Mouse (Mus musculus) C2C12 (cell line): ENCODE measurements around the gene Ppil3. TPM values are rescaled to one million over a fixed set of nuclear protein-coding genes. Genes with fewer than 3 reads are reported as not detected.

Experiments
- H3K27me3 ChIP-seq: one replicate; pipeline ENCODE4 v1.6.1; 2011; ENCODE audit not compliant: control insufficient read depth, insufficient read depth, insufficient read length
- H3K36me3 ChIP-seq: one replicate; pipeline ENCODE4 v1.6.1; 2011; ENCODE audit not compliant: control insufficient read depth, insufficient read depth
- H3K4me3 ChIP-seq: one replicate; pipeline ENCODE4 v1.5.1; 2011; ENCODE audit warnings: mild to moderate bottlenecking, control low read depth; ENCODE audit not compliant: poor library complexity, insufficient read depth, severe bottlenecking
- H3K79me2 ChIP-seq: one replicate; pipeline ENCODE4 v1.6.1; 2011; ENCODE audit not compliant: control insufficient read depth, insufficient read depth
- H3K79me3 ChIP-seq: one replicate; pipeline ENCODE4 v1.6.1; 2011; ENCODE audit warnings: low read depth, control low read depth
- H3ac ChIP-seq: one replicate; pipeline ENCODE3; 2011; ENCODE audit warnings: low read depth; ENCODE audit not compliant: control insufficient read depth, insufficient read length
- CEBPB ChIP-seq: IDR thresholded peaks from one replicate; pipeline ENCODE4 v1.6.1; 2011; ENCODE audit warnings: low read depth, mild to moderate bottlenecking, control low read depth, moderate library complexity
- CTCF ChIP-seq: IDR thresholded peaks from one replicate; pipeline ENCODE4 v1.5.1; 2011; ENCODE audit not compliant: control insufficient read depth, insufficient read depth, insufficient read length
- FOSL1 ChIP-seq: IDR thresholded peaks from one replicate; pipeline ENCODE4 v1.8.0; 2011; ENCODE audit warnings: mild to moderate bottlenecking, low read length; ENCODE audit not compliant: poor library complexity, insufficient read depth, severe bottlenecking
- MAX ChIP-seq: IDR thresholded peaks from one replicate; pipeline ENCODE4 v1.6.1; 2011; ENCODE audit warnings: mild to moderate bottlenecking, control low read depth
- MYOD1 ChIP-seq: IDR thresholded peaks from one replicate; pipeline ENCODE4 v1.6.1; 2011; ENCODE audit warnings: low read depth; ENCODE audit not compliant: control insufficient read depth, insufficient read length
- MYOG ChIP-seq: IDR thresholded peaks from one replicate; pipeline ENCODE4 v1.6.1; 2011; ENCODE audit not compliant: control insufficient read depth, insufficient read length; ENCODE audit errors: extremely low read depth
- USF1 ChIP-seq: IDR thresholded peaks from one replicate; pipeline ENCODE4 v1.6.1; 2011; ENCODE audit warnings: low read depth, mild to moderate bottlenecking, control low read depth, moderate library complexity
- polyA plus RNA-seq: library from polyadenylated mRNA; unstranded; fragments of >200 nt; fragmentation: generic; extraction: Trizol; gene quantifications from one replicate; pipeline ENCODE4 v1.2.1, GENCODE M21; 2012; ENCODE audit warnings: missing spikeins

Gene Ppil3
- polyA plus RNA-seq, 1 experiment = 88.9 TPM

GRCm38 (mm10) chr1:58460566-58460965, 15.3 kb upstream of the Ppil3 start:
- TF ChIP-seq USF1 (no peak), FOSL1 (no peak), MYOG (no peak), MAX (no peak), CEBPB (no peak), CTCF (no peak), MYOD1 (no peak)
- no peaks in the 10 kb centered on the region for H3K79me2 ChIP-seq
- H3K79me3 ChIP-seq = no peaks in the 10 kb centered on the region

GRCm38 (mm10) chr1:58458867-58459266, 13.6 kb upstream of the Ppil3 start:
- H3K79me2 ChIP-seq = no peaks in the 10 kb centered on the region
- no peak overlapping the region for H3ac ChIP-seq
- H3K27me3 ChIP-seq = no peaks in the 10 kb centered on the region
- H3K79me3 ChIP-seq = no peaks in the 10 kb centered on the region
- TF ChIP-seq CTCF = no peak
- no peak for TF ChIP-seq MYOD1
- TF ChIP-seq USF1 = no peak
- no peak for TF ChIP-seq CEBPB
- no peak for TF ChIP-seq MYOG
- TF ChIP-seq MAX = no peak
- no peak for TF ChIP-seq FOSL1
- H3K36me3 ChIP-seq = peaks cover 90% of the 10 kb centered on the region
- H3K4me3 ChIP-seq = no peak overlapping the region

More at GRCm38 (mm10) chr1:58460566-58460965, 15.3 kb upstream of the Ppil3 start:
- H3ac ChIP-seq = no peak overlapping the region
- no peak overlapping the region for H3K4me3 ChIP-seq
- H3K27me3 ChIP-seq = no peaks in the 10 kb centered on the region
- H3K36me3 ChIP-seq = peaks cover 93% of the 10 kb centered on the region

GRCm38 (mm10) chr1:58458175-58458574, 12.9 kb upstream of the Ppil3 start:
- Histone ChIP-seq H3K27me3 (no peaks in the 10 kb centered on the region), H3K4me3 (no peak overlapping the region), H3K79me2 (no peaks in the 10 kb centered on the region), H3K36me3 (peaks cover 90% of the 10 kb centered on the region), H3ac (no peak overlapping the region), H3K79me3 (no peaks in the 10 kb centered on the region)
- TF ChIP-seq USF1 (no peak), MAX (no peak), MYOD1 (no peak), FOSL1 (no peak), MYOG (no peak), CEBPB (no peak), CTCF (no peak)

DNA sequence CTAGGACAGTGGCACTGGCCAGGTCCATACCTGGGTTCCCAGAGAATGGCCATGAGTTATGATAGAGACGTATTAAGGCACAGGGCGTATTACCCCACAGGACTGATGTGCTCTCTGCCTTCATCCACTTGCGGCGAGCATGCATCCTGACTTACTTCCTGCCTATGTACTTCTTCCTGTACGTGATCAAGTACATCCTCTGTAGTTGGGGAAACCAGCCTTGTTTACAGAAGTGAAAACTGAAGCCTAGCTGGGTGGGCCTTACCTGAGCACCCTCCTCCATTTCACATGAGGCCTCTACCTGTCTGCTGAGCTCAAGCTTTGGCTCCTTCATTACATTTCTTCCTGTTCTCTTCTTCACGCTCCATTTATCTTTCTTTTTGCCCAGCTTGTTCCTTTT, 9.0 kb upstream of the Ppil3 start:
- Histone ChIP-seq H3K36me3 (peaks cover 73% of the 10 kb centered on the region), H3K27me3 (no peaks in the 10 kb centered on the region), H3ac (no peak overlapping the region), H3K79me2 (peaks cover 11% of the 10 kb centered on the region), H3K4me3 (no peak overlapping the region), H3K79me3 (peaks cover 5% of the 10 kb centered on the region)
- TF ChIP-seq FOSL1 (no peak), USF1 (no peak), MYOD1 (no peak), CEBPB (no peak), CTCF (no peak), MAX (no peak), MYOG (no peak)

DNA sequence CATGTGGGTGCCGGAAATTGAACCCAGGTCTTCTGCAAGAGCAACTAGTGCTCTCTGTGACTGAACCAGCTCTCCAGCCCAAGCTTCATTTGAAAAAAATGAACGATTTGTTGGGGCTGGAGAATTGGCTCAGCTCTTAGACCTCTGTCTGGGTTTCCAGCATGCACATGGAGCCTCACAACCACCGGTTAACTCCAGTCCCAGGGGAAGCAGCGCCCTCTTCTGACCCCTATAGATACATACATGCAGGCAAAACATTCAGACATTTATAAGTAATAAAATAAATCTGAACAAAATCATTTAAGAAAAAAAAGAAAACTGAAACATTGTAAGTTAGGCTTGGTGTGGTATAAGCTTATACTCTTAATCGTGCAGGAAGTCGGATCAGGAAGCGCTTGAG, 3.1 kb upstream of the Ppil3 start:
- no peak for TF ChIP-seq MAX
- no peak for TF ChIP-seq USF1
- TF ChIP-seq MYOD1 = no peak
- no peak for TF ChIP-seq FOSL1
- TF ChIP-seq CEBPB = no peak
- TF ChIP-seq MYOG = no peak
- TF ChIP-seq CTCF = no peak
- Histone ChIP-seq H3K79me3 (peaks cover 46% of the 10 kb centered on the region), H3K79me2 (peaks cover 68% of the 10 kb centered on the region), H3ac (no peak overlapping the region), H3K27me3 (no peaks in the 10 kb centered on the region), H3K36me3 (peaks cover 39% of the 10 kb centered on the region), H3K4me3 (no peak overlapping the region)

GRCm38 (mm10) chr1:58447766-58448165, 2.5 kb upstream of the Ppil3 start:
- Histone ChIP-seq H3K4me3 (no peak overlapping the region), H3K79me3 (peaks cover 46% of the 10 kb centered on the region), H3K27me3 (no peaks in the 10 kb centered on the region), H3ac (no peak overlapping the region), H3K36me3 (peaks cover 36% of the 10 kb centered on the region), H3K79me2 (peaks cover 68% of the 10 kb centered on the region)
- TF ChIP-seq USF1 (no peak), FOSL1 (no peak), CEBPB (no peak), MYOD1 (no peak), MYOG (no peak), MAX (no peak), CTCF (no peak)
